Mouse (Mus musculus) ES-Bruce4 (cell line): Measurements from ENCODE around the gene Ppa1. TPM values are rescaled to one million over a fixed set of nuclear protein-coding genes. Genes with fewer than 3 reads are reported as not detected.

Source experiments
- H3K27ac ChIP-seq: 2 replicates; pipeline ENCODE4 v1.5.1; 2012; ENCODE audit warnings: low read length, inconsistent platforms; ENCODE audit not compliant: insufficient read depth
- H3K27me3 ChIP-seq: 2 replicates; pipeline ENCODE4 v1.6.1; 2012; ENCODE audit warnings: mild to moderate bottlenecking, low read length, inconsistent platforms; ENCODE audit not compliant: control insufficient read depth, poor library complexity, insufficient read depth, severe bottlenecking
- H3K36me3 ChIP-seq: 2 replicates; pipeline ENCODE4 v1.6.1; 2012; ENCODE audit warnings: inconsistent platforms, mild to moderate bottlenecking, low read length, moderate library complexity; ENCODE audit not compliant: control insufficient read depth, poor library complexity, insufficient read depth, severe bottlenecking
- H3K4me1 ChIP-seq: one replicate; pipeline ENCODE4 v1.8.1; 2011; ENCODE audit warnings: low read length; ENCODE audit not compliant: control insufficient read depth, insufficient read depth
- H3K4me3 ChIP-seq: 2 replicates; pipeline ENCODE4 v1.5.1; 2011; ENCODE audit warnings: low read depth, mild to moderate bottlenecking, low read length
- H3K9ac ChIP-seq: 2 replicates; pipeline ENCODE4 v1.6.1; 2012; ENCODE audit warnings: low read depth, mild to moderate bottlenecking, inconsistent platforms; ENCODE audit not compliant: poor library complexity, severe bottlenecking
- H3K9me3 ChIP-seq: replicated peaks from 2 replicates; pipeline ENCODE4 v1.6.1; 2012; ENCODE audit warnings: mild to moderate bottlenecking, low read length, inconsistent platforms; ENCODE audit not compliant: control insufficient read depth, poor library complexity, insufficient read depth, severe bottlenecking
- CTCF ChIP-seq: IDR thresholded peaks from one replicate; pipeline ENCODE4 v1.8.1; 2011; ENCODE audit warnings: low read depth, low read length
- EP300 ChIP-seq: IDR thresholded peaks from 2 replicates; pipeline ENCODE4 v1.6.1; 2011; ENCODE audit warnings: low read depth, low read length; ENCODE audit not compliant: insufficient read depth
- POLR2A ChIP-seq: IDR thresholded peaks from one replicate; pipeline ENCODE4 v1.8.1; 2011; ENCODE audit warnings: low read length; ENCODE audit not compliant: insufficient read depth
- polyA plus RNA-seq: library from polyadenylated mRNA; stranded (reverse); fragments of >200 nt; gene quantifications from 2 replicates; pipeline ENCODE4 v1.2.4, GENCODE M21; 2011; ENCODE audit warnings: low read depth; ENCODE audit not compliant: missing spikeins, insufficient read depth, insufficient read length

Ppa1 gene
- polyA plus RNA-seq, 1 experiment, result 149 TPM

- no peak for TF ChIP-seq EP300
- TF ChIP-seq CTCF, result no peak
- no peak for TF ChIP-seq POLR2A
Observed at GRCm38 (mm10) chr10:61632445-61632844, 15.9 kb upstream of the Ppa1 start.

DNA sequence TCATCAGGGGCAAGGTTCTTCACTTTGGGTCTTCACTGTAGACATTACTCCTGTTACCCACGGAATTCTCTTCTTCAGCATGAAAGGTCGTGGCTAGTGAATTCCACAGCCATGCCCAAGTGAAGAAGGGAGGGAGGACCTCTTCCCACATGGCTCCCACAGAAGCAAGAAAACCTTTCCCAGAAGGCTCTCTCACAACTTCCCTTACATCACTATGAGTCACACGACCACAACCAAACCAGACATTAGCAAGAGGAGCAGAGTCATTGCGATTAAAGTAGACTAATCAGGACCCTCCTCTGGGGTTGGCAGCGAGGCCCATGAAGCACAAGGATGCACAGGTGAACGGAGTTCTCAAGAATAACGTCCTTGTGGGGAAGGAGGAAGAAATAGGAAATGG, 11.3 kb upstream of the Ppa1 start:
- TF ChIP-seq CTCF (no peak), POLR2A (no peak), EP300 (no peak)
- Histone ChIP-seq H3K27me3 (no peaks in the 10 kb centered on the region; the same call in 1 of the 2 replicates), H3K4me3 (no peak overlapping the region), H3K4me1 (no peaks in the 10 kb centered on the region), H3K27ac (no peak overlapping the region), H3K9me3 (peaks cover 4% of the 10 kb centered on the region), H3K36me3 (no peaks in the 10 kb centered on the region), H3K9ac (no peak overlapping the region)

More at GRCm38 (mm10) chr10:61632445-61632844, 15.9 kb upstream of the Ppa1 start:
- peaks cover 4% of the 10 kb centered on the region for H3K9me3 ChIP-seq
- H3K4me1 ChIP-seq, result no peaks in the 10 kb centered on the region
- H3K4me3 ChIP-seq, result no peak overlapping the region
- H3K27ac ChIP-seq, result no peak overlapping the region
- H3K36me3 ChIP-seq, result no peaks in the 10 kb centered on the region
- no peaks in the 10 kb centered on the region for H3K27me3 ChIP-seq
- no peak overlapping the region for H3K9ac ChIP-seq

DNA sequence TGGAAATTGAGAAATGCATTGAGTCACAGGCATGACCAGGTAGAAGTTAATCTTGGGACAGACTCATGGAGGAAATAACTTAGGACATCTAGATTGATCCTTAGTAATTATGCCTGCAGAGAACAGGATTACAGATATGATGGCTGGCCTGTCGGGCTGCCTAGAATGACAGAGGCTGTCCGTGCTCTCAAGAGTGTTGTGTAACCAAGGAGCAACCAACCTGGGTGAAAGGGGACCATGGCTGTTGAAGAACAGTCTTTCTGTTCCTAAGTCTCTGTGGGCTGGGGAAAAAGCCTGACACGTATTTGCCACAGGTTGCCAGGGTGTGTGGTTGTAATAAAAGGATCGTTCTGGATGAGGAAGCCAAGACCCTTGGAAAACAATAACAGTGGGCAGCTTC, 8.0 kb upstream of the Ppa1 start:
- H3K9ac ChIP-seq, result no peak overlapping the region
- no peaks in the 10 kb centered on the region; the same call in 1 of the 2 replicates for H3K27me3 ChIP-seq
- no peak overlapping the region for H3K27ac ChIP-seq
- H3K4me3 ChIP-seq, result no peak overlapping the region
- no peaks in the 10 kb centered on the region for H3K36me3 ChIP-seq
- TF ChIP-seq EP300, result no peak
- TF ChIP-seq POLR2A, result no peak
- TF ChIP-seq CTCF, result no peak
- H3K9me3 ChIP-seq, result peaks cover 4% of the 10 kb centered on the region
- H3K4me1 ChIP-seq, result no peaks in the 10 kb centered on the region

DNA sequence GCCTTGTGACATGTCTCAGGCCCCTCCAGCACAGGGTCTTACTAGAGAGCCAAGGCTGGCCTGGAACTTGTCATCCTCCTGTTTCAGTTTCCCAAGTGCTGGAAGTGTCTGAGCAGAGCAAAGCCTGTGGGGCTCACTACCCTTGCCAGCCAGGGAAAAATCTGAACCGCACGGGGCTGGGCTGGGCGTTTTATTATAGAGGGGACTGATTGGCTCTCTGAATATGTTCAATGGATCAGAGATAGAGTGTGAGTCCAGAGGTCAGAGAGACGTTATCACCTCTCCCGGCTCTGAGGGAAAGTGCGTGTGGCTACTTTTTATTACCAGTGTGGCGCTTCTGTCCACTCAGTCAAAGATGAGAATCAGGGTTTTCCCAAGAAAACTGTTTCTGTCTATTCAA, 1.8 kb upstream of the Ppa1 start:
- Histone ChIP-seq H3K9me3 (no peaks in the 10 kb centered on the region), H3K4me1 (peaks cover 2% of the 10 kb centered on the region), H3K4me3 (no peak overlapping the region), H3K9ac (no peak overlapping the region), H3K27me3 (no peaks in the 10 kb centered on the region), H3K36me3 (peaks cover 9% of the 10 kb centered on the region), H3K27ac (peak overlapping the region; percentile 37; the same call in 1 of the 2 replicates)
- no peak for TF ChIP-seq EP300
- TF ChIP-seq CTCF, result no peak
- no peak for TF ChIP-seq POLR2A

GRCm38 (mm10) chr10:61648737-61649645, 639 bp downstream of the Ppa1 start:
- Histone ChIP-seq H3K27ac (peak overlapping the region; percentile 43; the same call in 1 of the 2 replicates), H3K9ac (peak overlapping the region; percentile 82), H3K4me3 (peak overlapping the region; percentile 98), H3K4me1 (peaks cover 2% of the 10 kb centered on the region), H3K27me3 (no peaks in the 10 kb centered on the region), H3K9me3 (no peaks in the 10 kb centered on the region), H3K36me3 (peaks cover 25% of the 10 kb centered on the region)
- no peak for TF ChIP-seq POLR2A
- no peak for TF ChIP-seq CTCF

DNA sequence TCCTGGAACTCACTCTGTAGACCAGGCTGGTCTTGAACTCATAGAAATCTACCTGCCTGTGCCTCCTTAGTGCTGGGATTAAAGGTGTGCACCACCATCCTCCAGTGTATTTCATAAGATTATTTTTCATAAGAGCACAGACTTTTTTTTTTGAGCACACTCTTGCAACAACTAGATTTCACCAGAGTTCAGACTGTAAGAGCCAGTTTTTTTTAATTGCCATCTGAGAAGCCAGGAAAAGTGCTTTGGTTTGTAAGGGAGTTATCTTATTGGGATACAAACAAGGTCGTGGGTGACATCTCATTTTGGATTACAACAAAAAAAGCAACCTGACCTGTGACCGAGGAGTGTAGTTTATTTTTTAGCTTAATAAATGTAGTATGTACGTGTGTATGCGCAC, 5.8 kb downstream of the Ppa1 start:
- H3K9ac ChIP-seq, result no peak overlapping the region
- peaks cover 2% of the 10 kb centered on the region for H3K4me1 ChIP-seq
- H3K27ac ChIP-seq, result no peak overlapping the region
- H3K36me3 ChIP-seq, result peaks cover 43% of the 10 kb centered on the region
- no peak overlapping the region for H3K4me3 ChIP-seq
- no peaks in the 10 kb centered on the region for H3K27me3 ChIP-seq
- no peaks in the 10 kb centered on the region for H3K9me3 ChIP-seq
- TF ChIP-seq EP300 (no peak), CTCF (no peak), POLR2A (no peak)
